Mouse (Mus musculus) midbrain, embryonic 11.5 days (tissue): Measurements from ENCODE around the gene Gm10645. TPM values are rescaled to one million over a fixed set of nuclear protein-coding genes. Genes with fewer than 3 reads are reported as not detected.

ENCODE experiments used
- ATAC-seq: fragments of 200-750 bp; cut with Nextera tagmentation; 2 replicates; pipeline ENCODE4 v1.8.0; 2017; ENCODE audit warnings: moderate TSS enrichment, moderate library complexity; ENCODE audit not compliant: low FRiP score
- DNase-seq: peaks from one replicate; pipeline ENCODE4 v3.0.0; 2015; ENCODE audit warnings: low spot score; ENCODE audit errors: missing footprints
- H3K27ac ChIP-seq: fragments of 300-500 bp; sonication (generic); 2 replicates; pipeline ENCODE4 v1.5.1; 2014; ENCODE audit warnings: low read depth, low read length
- H3K27me3 ChIP-seq: fragments of 300-500 bp; sonication (generic); 2 replicates; pipeline ENCODE4 v1.6.1; 2014; ENCODE audit warnings: mild to moderate bottlenecking, low read length, moderate library complexity, mixed read lengths; ENCODE audit not compliant: control insufficient read depth, insufficient read depth
- H3K36me3 ChIP-seq: fragments of 300-500 bp; sonication (generic); 2 replicates; pipeline ENCODE4 v1.6.1; 2014; ENCODE audit warnings: mild to moderate bottlenecking, low read length, moderate library complexity, mixed read lengths; ENCODE audit not compliant: control insufficient read depth, insufficient read depth
- H3K4me1 ChIP-seq: fragments of 300-500 bp; sonication (generic); 2 replicates; pipeline ENCODE4 v1.6.1; 2014; ENCODE audit warnings: low read length; ENCODE audit not compliant: control insufficient read depth, insufficient read depth
- H3K4me2 ChIP-seq: fragments of 300-500 bp; sonication (generic); 2 replicates; pipeline ENCODE4 v1.6.1; 2014; ENCODE audit warnings: mild to moderate bottlenecking, moderate library complexity
- H3K4me3 ChIP-seq: fragments of 300-500 bp; sonication (generic); 2 replicates; pipeline ENCODE4 v1.5.1; 2014; ENCODE audit warnings: low read depth, low read length
- H3K9ac ChIP-seq: fragments of 300-500 bp; sonication (generic); 2 replicates; pipeline ENCODE4 v1.6.1; 2014; ENCODE audit warnings: low read length
- H3K9me3 ChIP-seq: fragments of 300-500 bp; sonication (generic); 2 replicates; pipeline ENCODE4 v1.6.1; 2016; ENCODE audit warnings: low read length; ENCODE audit not compliant: control insufficient read depth
- WGBS: fragments of 180-500 bp; shearing (Covaris S2); extraction: QIAGEN DNeasy Blood & Tissue Kit; methylation state at CpG from one replicate; pipeline ENCODE4 v1.1.7; 2014; 5-methylcytosine and 5-hydroxymethylcytosine counted together
- polyA plus RNA-seq: library from polyadenylated mRNA; unstranded; fragments of >200 nt; fragmentation: Nextera tagmentation; extraction: Ambion mirVana; gene quantifications from 2 replicates; pipeline ENCODE4 v1.2.1, GENCODE M21; 2014

Gm10645 gene
- polyA plus RNA-seq, 1 experiment from 2014 or later: 6.6 TPM

DNA sequence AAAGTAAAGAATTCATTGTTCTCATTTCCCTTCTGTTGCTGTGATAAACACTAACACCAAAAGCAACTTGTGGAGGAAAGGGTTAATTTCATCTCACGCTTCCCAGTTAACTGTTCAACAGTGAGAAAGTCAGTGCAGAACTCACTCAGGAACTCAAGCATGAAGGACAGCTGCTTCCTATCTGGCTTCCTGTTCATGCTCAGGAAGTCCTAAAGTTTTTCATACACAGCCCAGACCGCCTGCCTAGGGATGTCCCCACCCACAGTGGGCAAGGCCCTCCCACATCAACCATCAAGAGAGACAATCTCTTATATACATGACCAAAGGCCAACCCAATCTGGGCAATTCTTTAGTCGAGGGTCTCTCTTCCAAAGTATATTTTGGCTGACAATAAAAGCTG, 7.0 kb downstream of the Gm10645 start:
- H3K36me3 ChIP-seq: no peaks in the 10 kb centered on the region
- H3K4me1 ChIP-seq: no peaks in the 10 kb centered on the region
- no peak overlapping the region for H3K4me3 ChIP-seq
- no peak overlapping the region for H3K9ac ChIP-seq
- no peak for ATAC-seq
- 73% methylated on average over 3 of the region's 3 CpGs for WGBS
- DNase-seq: no peak
- H3K9me3 ChIP-seq: no peaks in the 10 kb centered on the region
- no peak overlapping the region for H3K27ac ChIP-seq
- H3K4me2 ChIP-seq: no peak overlapping the region
- H3K27me3 ChIP-seq: no peaks in the 10 kb centered on the region

DNA sequence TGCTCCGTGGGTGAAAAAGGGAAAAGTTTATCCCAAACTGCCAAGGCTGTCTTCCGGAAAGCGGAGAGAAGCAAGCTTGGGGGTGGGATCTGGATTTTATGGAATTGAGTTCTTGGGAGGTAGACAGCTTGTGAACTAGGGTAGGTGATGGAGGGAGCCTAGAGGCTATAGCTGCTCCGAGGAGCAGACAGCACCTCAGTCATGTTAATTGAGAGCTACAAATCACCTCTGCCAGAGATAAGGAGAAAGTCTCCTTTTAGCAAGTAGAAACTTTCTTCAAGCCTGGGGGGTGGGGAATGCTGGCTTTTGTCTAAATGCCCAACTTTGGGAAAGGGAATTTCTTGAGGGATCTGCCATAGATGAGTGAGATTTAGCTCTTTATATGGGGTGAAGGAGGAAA, 10.9 kb downstream of the Gm10645 start:
- H3K27ac ChIP-seq: no peak overlapping the region
- no peak for DNase-seq
- ATAC-seq: no peak
- H3K9me3 ChIP-seq: no peaks in the 10 kb centered on the region
- WGBS: 50% methylated on average over 4 of the region's 4 CpGs
- no peaks in the 10 kb centered on the region for H3K36me3 ChIP-seq
- H3K4me2 ChIP-seq: no peak overlapping the region
- no peak overlapping the region for H3K9ac ChIP-seq
- H3K4me1 ChIP-seq: no peaks in the 10 kb centered on the region
- no peak overlapping the region for H3K4me3 ChIP-seq
- no peaks in the 10 kb centered on the region for H3K27me3 ChIP-seq

- Histone ChIP-seq H3K4me3 (no peak overlapping the region), H3K36me3 (no peaks in the 10 kb centered on the region), H3K27ac (no peak overlapping the region), H3K9me3 (no peaks in the 10 kb centered on the region), H3K9ac (no peak overlapping the region), H3K4me2 (no peak overlapping the region), H3K4me1 (no peaks in the 10 kb centered on the region), H3K27me3 (no peaks in the 10 kb centered on the region)
- peak; percentile 57 for DNase-seq
- ATAC-seq: no peak
- 84% methylated on average over 4 of the region's 4 CpGs for WGBS
Observed at GRCm38 (mm10) chr8:83152470-83152869, 13.5 kb downstream of the Gm10645 start.

GRCm38 (mm10) chr8:83152055-83152454, 13.9 kb downstream of the Gm10645 start:
- ATAC-seq (no peak), DNase-seq (peak; percentile 57)
- Histone ChIP-seq H3K36me3 (no peaks in the 10 kb centered on the region), H3K4me2 (no peak overlapping the region), H3K4me1 (no peaks in the 10 kb centered on the region), H3K9ac (no peak overlapping the region), H3K4me3 (no peak overlapping the region), H3K9me3 (no peaks in the 10 kb centered on the region), H3K27ac (no peak overlapping the region), H3K27me3 (no peaks in the 10 kb centered on the region)
- whole genome bisulfite sequencing: 75% methylated on average over 1 of the region's 2 CpGs

DNA sequence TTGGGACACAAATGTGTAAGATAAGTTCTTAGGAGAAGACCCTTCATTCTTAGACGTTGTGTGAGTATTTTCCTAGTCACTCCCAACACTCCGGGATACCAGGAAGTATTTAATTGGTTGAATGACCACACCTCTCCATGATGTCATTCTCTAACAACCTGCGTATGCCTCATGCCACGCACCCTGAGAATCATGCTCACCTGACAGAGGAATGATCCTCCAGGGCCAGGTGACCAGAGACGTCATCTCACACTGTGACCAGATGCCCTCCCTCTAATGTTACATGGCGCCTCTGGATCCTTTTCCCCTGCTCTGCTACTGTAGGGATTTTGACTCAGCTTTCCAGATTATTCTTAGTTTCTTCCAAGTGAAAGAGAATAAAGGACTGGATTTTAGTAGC, 16.8 kb downstream of the Gm10645 start:
- no peaks in the 10 kb centered on the region for H3K27me3 ChIP-seq
- WGBS: 93% methylated on average over 6 of the region's 6 CpGs
- H3K4me2 ChIP-seq: no peak overlapping the region
- no peak overlapping the region for H3K4me3 ChIP-seq
- no peaks in the 10 kb centered on the region for H3K36me3 ChIP-seq
- H3K27ac ChIP-seq: no peak overlapping the region
- DNase-seq (peak; percentile 28), ATAC-seq (no peak)
- no peaks in the 10 kb centered on the region for H3K9me3 ChIP-seq
- H3K9ac ChIP-seq: no peak overlapping the region
- H3K4me1 ChIP-seq: no peaks in the 10 kb centered on the region

DNA sequence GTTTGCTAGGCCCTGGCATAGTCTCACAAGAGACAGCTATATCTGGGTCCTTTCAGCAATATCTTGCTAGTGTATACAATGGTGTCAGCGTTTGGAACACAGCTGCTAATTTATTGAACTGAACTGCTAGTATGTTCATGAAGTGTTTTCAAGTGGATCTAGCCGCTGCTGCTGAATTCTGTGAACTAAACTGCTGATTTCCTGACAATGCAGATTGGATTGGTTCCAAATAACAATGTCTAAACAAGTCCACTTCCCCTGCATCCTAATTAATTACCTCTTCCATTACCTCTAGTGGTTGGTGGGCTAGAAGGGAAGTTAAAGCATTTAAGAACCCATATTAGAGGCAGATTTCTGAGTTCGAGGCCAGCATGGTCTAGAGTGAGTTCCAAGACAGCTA, 20.5 kb downstream of the Gm10645 start:
- no peak overlapping the region for H3K27ac ChIP-seq
- no peaks in the 10 kb centered on the region for H3K9me3 ChIP-seq
- 88% methylated on average over 3 of the region's 3 CpGs for WGBS
- no peak overlapping the region for H3K9ac ChIP-seq
- H3K27me3 ChIP-seq: no peaks in the 10 kb centered on the region
- no peaks in the 10 kb centered on the region for H3K36me3 ChIP-seq
- H3K4me3 ChIP-seq: no peak overlapping the region
- DNase-seq (no peak), ATAC-seq (no peak)
- H3K4me2 ChIP-seq: no peak overlapping the region
- no peaks in the 10 kb centered on the region for H3K4me1 ChIP-seq

GRCm38 (mm10) chr8:83144601-83145000, 21.4 kb downstream of the Gm10645 start:
- no peak overlapping the region for H3K27ac ChIP-seq
- DNase-seq (peak; percentile 35), ATAC-seq (no peak)
- 88% methylated on average over 4 of the region's 4 CpGs for WGBS
- no peaks in the 10 kb centered on the region for H3K36me3 ChIP-seq
- H3K9ac ChIP-seq: no peak overlapping the region
- no peaks in the 10 kb centered on the region for H3K9me3 ChIP-seq
- no peaks in the 10 kb centered on the region for H3K27me3 ChIP-seq
- no peak overlapping the region for H3K4me3 ChIP-seq
- H3K4me2 ChIP-seq: no peak overlapping the region
- H3K4me1 ChIP-seq: no peaks in the 10 kb centered on the region

GRCm38 (mm10) chr8:83141358-83141757, 24.6 kb downstream of the Gm10645 start:
- Histone ChIP-seq H3K4me1 (no peaks in the 10 kb centered on the region), H3K4me3 (no peak overlapping the region), H3K27ac (no peak overlapping the region), H3K4me2 (no peak overlapping the region), H3K36me3 (no peaks in the 10 kb centered on the region), H3K27me3 (no peaks in the 10 kb centered on the region), H3K9ac (no peak overlapping the region), H3K9me3 (no peaks in the 10 kb centered on the region)
- WGBS: 87% methylated on average over 5 of the region's 5 CpGs
- ATAC-seq (no peak), DNase-seq (peak; percentile 57)

GRCm38 (mm10) chr8:83140701-83141111, 25.3 kb downstream of the Gm10645 start:
- Histone ChIP-seq H3K27ac (no peak overlapping the region), H3K4me1 (no peaks in the 10 kb centered on the region), H3K36me3 (no peaks in the 10 kb centered on the region), H3K4me3 (no peak overlapping the region), H3K27me3 (no peaks in the 10 kb centered on the region), H3K9me3 (no peaks in the 10 kb centered on the region), H3K9ac (no peak overlapping the region), H3K4me2 (no peak overlapping the region)
- ATAC-seq (no peak), DNase-seq (peak; percentile 59)
- 72% methylated on average over 3 of the region's 3 CpGs for WGBS

GRCm38 (mm10) chr8:83140068-83140467, 25.9 kb downstream of the Gm10645 start:
- Histone ChIP-seq H3K27ac (no peak overlapping the region), H3K4me1 (no peaks in the 10 kb centered on the region), H3K9me3 (no peaks in the 10 kb centered on the region), H3K4me2 (no peak overlapping the region), H3K27me3 (no peaks in the 10 kb centered on the region), H3K9ac (no peak overlapping the region), H3K36me3 (no peaks in the 10 kb centered on the region), H3K4me3 (no peak overlapping the region)
- DNase-seq (no peak), ATAC-seq (no peak)
- 93% methylated on average over 1 of the region's 1 CpGs for WGBS
